Mouse (Mus musculus): ENCODE results near the gene Ankrd35.
"Not testable (repeated sequence)": the region's sequence is repeated elsewhere in the genome, so short reads cannot be mapped to it uniquely, and the experiment has no call there.

The Ankrd35 gene

GRCm38 (mm10) chr3:96674442-96674841 is 4.5 kb downstream of the Ankrd35 start:
- DNase-seq = peak; percentile 73

GRCm38 (mm10) chr3:96675171-96675570 is 5.2 kb downstream of the Ankrd35 start:
- DNase-seq = no peak

- no peak for DNase-seq
These were observed 5.8 kb downstream of the Ankrd35 start for GRCm38 (mm10) chr3:96675690-96676089.

- no peak for DNase-seq
These were observed 8.5 kb downstream of the Ankrd35 start for GRCm38 (mm10) chr3:96678456-96678855.

- DNase-seq = no peak
These were observed 9.3 kb downstream of the Ankrd35 start for GRCm38 (mm10) chr3:96679159-96679674.

- DNase-seq = no peak
These were observed 10.5 kb downstream of the Ankrd35 start for GRCm38 (mm10) chr3:96680269-96680956.

GRCm38 (mm10) chr3:96683496-96683895 is 13.6 kb downstream of the Ankrd35 start:
- no peak for DNase-seq

GRCm38 (mm10) chr3:96684151-96684821 is 14.4 kb downstream of the Ankrd35 start:
- no peak for DNase-seq

- peak; percentile 23 for DNase-seq
These were observed 14.9 kb downstream of the Ankrd35 start for GRCm38 (mm10) chr3:96684822-96685156.

GRCm38 (mm10) chr3:96686057-96686456 is 16.1 kb downstream of the Ankrd35 start:
- not testable (repeated sequence) for DNase-seq

- DNase-seq = no peak
These were observed 18.9 kb downstream of the Ankrd35 start for GRCm38 (mm10) chr3:96688854-96689253.

- DNase-seq = no peak
These were observed 20.4 kb downstream of the Ankrd35 start for GRCm38 (mm10) chr3:96690298-96690697.

GRCm38 (mm10) chr3:96692506-96692905 is 22.6 kb downstream of the Ankrd35 start:
- DNase-seq = peak; percentile 69

- DNase-seq = no peak
These were observed 23.6 kb downstream of the Ankrd35 start for GRCm38 (mm10) chr3:96693579-96693978.

- peak; percentile 95 for DNase-seq
These were observed 26.4 kb downstream of the Ankrd35 start, which contains the start of gene Pias3 for GRCm38 (mm10) chr3:96696198-96696765. Gene Pias3 (plus strand): TSS chr3:96696384.

- DNase-seq = peak; percentile 95
These were observed 27.1 kb downstream of the Ankrd35 start for GRCm38 (mm10) chr3:96696766-96697732.

- DNase-seq = peak; percentile 31
These were observed 29.2 kb downstream of the Ankrd35 start for GRCm38 (mm10) chr3:96698993-96699690.

- DNase-seq = peak; percentile 67
These were observed 30.4 kb downstream of the Ankrd35 start for GRCm38 (mm10) chr3:96700376-96700775.

GRCm38 (mm10) chr3:96701003-96701402 is 31.1 kb downstream of the Ankrd35 start:
- no peak for DNase-seq

- no peak for DNase-seq
These were observed 34.8 kb downstream of the Ankrd35 start for GRCm38 (mm10) chr3:96704778-96705177.

- no peak for DNase-seq
These were observed 36.3 kb downstream of the Ankrd35 start for GRCm38 (mm10) chr3:96706217-96706616.

- DNase-seq = no peak
These were observed 37.1 kb downstream of the Ankrd35 start for GRCm38 (mm10) chr3:96706984-96707383.
